Mouse (Mus musculus): ENCODE data around the gene Fahd1. TPM values are rescaled to one million over a fixed set of nuclear protein-coding genes. Genes with fewer than 3 reads are reported as not detected.

The Fahd1 gene
- polyA plus RNA-seq, 1 experiment from 2014 or later = 17.3 TPM

DNA sequence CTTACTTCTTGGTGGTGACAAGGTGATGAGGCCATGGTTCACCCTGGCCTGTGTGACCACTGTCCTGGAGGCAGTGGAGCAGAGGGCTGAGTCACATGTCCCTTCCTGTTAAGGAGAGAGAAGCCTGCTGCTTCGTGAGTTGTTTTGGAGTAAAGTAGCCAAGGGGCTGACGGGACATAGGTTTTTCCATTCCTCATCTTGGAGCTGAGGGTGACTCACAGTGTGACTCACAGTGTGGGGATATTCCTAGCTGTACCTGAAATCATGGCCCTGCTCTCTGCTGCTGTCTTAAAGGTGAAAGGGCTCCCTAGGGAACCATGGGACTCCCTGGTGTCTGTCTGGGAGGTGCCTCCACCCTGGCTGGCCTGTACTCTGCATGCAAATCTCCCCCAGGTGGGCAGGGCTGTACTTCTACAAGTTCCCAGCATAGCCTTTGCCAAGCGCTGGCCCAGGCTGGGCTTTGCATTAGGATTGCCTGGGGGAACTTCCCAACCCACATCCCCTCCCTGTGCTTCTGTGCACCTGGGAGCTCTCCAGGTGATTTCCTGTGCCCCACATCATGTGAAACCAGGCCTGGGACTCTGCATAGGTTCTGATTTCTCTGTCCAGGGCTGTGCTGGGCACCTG lies 5.8 kb upstream of the Fahd1 start:
- WGBS = 75% methylated on average over 3 of the region's 3 CpGs

DNA sequence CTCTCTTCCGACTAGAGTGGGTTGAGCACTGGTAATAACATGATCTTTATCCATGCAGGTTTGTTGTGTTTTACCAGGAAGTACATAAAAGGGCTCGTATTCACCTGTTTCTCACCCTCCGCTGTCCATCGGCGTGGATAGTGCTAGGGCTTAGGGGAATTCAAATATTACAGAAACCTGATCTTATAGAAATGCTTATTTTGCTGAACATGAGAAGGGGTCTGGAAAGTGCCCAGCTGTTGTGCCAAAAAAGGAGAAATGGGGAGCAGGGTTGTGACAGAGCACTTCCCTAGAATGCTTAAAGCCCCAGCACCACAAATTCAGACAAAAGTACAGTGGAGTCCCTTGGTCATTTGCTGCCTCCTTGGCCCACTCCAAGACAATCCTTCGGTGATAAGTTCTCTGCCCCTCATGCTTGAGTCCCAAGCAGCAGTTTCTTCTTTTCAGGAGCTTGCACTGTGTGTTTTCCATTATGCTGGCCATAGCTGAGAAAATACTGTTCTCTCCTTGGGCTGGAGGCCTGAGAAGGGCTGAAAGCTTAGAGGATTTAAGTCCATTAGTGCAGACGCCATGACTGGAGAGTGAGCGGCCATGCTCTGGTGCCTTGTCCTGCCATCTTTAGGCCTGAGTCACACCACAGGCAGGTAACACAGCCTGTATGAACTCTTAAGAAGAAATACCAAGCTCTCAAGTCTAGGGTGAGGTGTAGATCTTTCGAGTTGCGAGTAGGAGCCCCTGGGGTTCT lies 1.4 kb upstream of the Fahd1 start:
- H3K4me3 ChIP-seq (replicated peaks) = peak overlapping the region; percentile 80
- H3K9me3 ChIP-seq = no peaks in the 10 kb centered on the region
- WGBS = 80% methylated on average over 10 of the region's 10 CpGs
- peaks cover 13% of the 10 kb centered on the region for H3K27me3 ChIP-seq
- H3K4me1 ChIP-seq = peaks cover 24% of the 10 kb centered on the region
- peak overlapping the region; percentile 83 for H3K4me2 ChIP-seq
- no peak overlapping the region for H3K27ac ChIP-seq
- H3K9ac ChIP-seq = peak overlapping the region; percentile 71
- no peak for ATAC-seq (ENCODE audit: low FRiP score)
- peaks cover 12% of the 10 kb centered on the region for H3K36me3 ChIP-seq (replicated peaks)

More for the DNA sequence above, 5.8 kb upstream of the Fahd1 start:
- Histone ChIP-seq H3K36me3 (replicated peaks) (peaks cover 29% of the 10 kb centered on the region), H3K27me3 (peaks cover 9% of the 10 kb centered on the region), H3K4me3 (replicated peaks) (no peak overlapping the region), H3K27ac (no peak overlapping the region), H3K9ac (no peak overlapping the region), H3K4me1 (peaks cover 9% of the 10 kb centered on the region), H3K4me2 (no peak overlapping the region), H3K9me3 (no peaks in the 10 kb centered on the region)
- no peak for ATAC-seq (ENCODE audit: low FRiP score)

DNA sequence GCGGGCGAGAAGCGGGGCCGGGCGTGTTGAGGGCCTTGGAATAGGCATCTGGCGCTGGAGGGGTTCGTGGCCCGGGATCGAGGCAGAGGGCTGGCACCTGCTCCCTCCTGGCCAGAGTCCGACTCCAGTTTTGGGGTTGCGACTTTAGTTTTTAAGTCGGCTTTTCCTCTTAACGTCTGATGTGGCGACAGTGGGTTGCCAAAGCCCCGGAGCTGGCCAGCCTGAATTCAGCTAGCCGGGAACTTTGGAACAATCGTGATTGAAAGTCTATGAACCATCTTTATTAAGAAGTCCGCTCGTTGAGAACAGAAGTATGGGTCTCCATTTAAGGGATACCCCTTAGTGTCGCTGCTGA lies 586 bp upstream of the Fahd1 start:
- no peak for ATAC-seq (ENCODE audit: low FRiP score)
- H3K27me3 ChIP-seq = peaks cover 13% of the 10 kb centered on the region
- H3K4me2 ChIP-seq = peak overlapping the region; percentile 83
- H3K4me3 ChIP-seq (replicated peaks) = peak overlapping the region; percentile 80
- no peaks in the 10 kb centered on the region for H3K9me3 ChIP-seq
- H3K4me1 ChIP-seq = peaks cover 24% of the 10 kb centered on the region
- H3K9ac ChIP-seq = peak overlapping the region; percentile 71
- WGBS = 1% methylated on average over 20 of the region's 20 CpGs
- no peak overlapping the region for H3K27ac ChIP-seq
- peaks cover 11% of the 10 kb centered on the region for H3K36me3 ChIP-seq (replicated peaks)

- peak overlapping the region; percentile 83 for H3K4me2 ChIP-seq
- H3K4me3 ChIP-seq (replicated peaks) = peak overlapping the region; percentile 80
- no peaks in the 10 kb centered on the region for H3K9me3 ChIP-seq
- peak overlapping the region; percentile 91 for H3K27ac ChIP-seq
- peaks cover 24% of the 10 kb centered on the region for H3K4me1 ChIP-seq
- H3K9ac ChIP-seq = peak overlapping the region; percentile 71
- under 1% methylated on average over 21 of the region's 21 CpGs for whole genome bisulfite sequencing
- H3K36me3 ChIP-seq (replicated peaks) = peaks cover 8% of the 10 kb centered on the region
- H3K27me3 ChIP-seq = peaks cover 19% of the 10 kb centered on the region
- ATAC-seq (ENCODE audit: low FRiP score) = peak; percentile 63
Measured at GRCm38 (mm10) chr17:24849733-24850064, 465 bp downstream of the Fahd1 start.

DNA sequence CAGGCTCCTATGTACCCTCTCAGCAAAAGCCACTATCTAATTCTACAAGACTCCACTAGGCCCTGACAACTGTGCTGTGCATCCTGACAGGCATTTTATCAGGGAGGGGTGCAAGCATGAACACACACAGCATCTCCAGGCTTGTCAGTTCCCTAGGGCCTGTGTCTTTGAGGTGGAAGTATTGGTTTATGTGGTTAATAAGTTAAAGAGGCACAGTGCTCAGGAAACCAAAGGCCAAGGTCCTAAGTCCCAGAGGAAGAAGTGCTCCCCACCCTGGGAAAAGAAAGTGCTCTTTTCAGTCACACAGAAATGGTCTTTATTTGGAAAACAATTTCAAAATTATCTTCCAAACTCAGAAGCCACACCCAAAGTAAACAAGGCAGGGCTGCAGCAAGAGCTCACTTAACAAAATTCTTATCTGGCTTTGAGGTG lies 1.5 kb downstream of the Fahd1 start:
- Histone ChIP-seq H3K4me3 (replicated peaks) (no peak overlapping the region; the same call in 1 of the 2 replicates), H3K9ac (no peak overlapping the region), H3K4me2 (peak overlapping the region; percentile 83; the same call in 1 of the 2 replicates), H3K9me3 (no peaks in the 10 kb centered on the region), H3K27ac (no peak overlapping the region), H3K4me1 (peaks cover 24% of the 10 kb centered on the region), H3K27me3 (peaks cover 23% of the 10 kb centered on the region), H3K36me3 (replicated peaks) (peaks cover 5% of the 10 kb centered on the region)
- no peak for ATAC-seq (ENCODE audit: low FRiP score)

- WGBS = 94% methylated on average over 1 of the region's 1 CpGs
- Histone ChIP-seq H3K27me3 (peaks cover 29% of the 10 kb centered on the region), H3K4me2 (no peak overlapping the region), H3K9me3 (no peaks in the 10 kb centered on the region), H3K27ac (no peak overlapping the region), H3K36me3 (replicated peaks) (no peaks in the 10 kb centered on the region), H3K4me3 (replicated peaks) (no peak overlapping the region), H3K9ac (no peak overlapping the region), H3K4me1 (peaks cover 24% of the 10 kb centered on the region)
- ATAC-seq (ENCODE audit: low FRiP score) = no peak
Measured at GRCm38 (mm10) chr17:24847386-24847785, 2.8 kb downstream of the Fahd1 start.

DNA sequence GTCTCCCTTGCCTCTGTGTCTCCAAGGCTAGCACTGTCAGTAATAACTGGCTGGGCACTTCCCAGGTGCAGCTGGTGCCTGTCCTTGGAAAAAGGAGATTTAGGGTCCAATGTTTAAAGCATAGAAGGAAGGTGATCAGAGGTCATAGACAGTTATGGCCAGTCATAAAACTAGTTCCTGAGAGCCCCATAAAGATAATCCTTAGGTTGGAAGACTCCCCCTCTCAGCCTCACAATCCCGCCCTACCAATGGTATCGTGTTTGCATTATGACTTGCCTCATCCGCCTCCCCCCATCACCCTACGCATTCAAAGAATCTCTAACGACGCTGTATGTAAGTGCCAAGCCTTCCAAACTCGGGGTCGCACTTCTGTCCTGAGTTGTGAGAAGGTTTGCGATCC lies 5.6 kb downstream of the Fahd1 start:
- Histone ChIP-seq H3K4me1 (peaks cover 12% of the 10 kb centered on the region), H3K4me3 (replicated peaks) (no peak overlapping the region), H3K9ac (no peak overlapping the region), H3K27me3 (peaks cover 32% of the 10 kb centered on the region), H3K36me3 (replicated peaks) (no peaks in the 10 kb centered on the region), H3K27ac (no peak overlapping the region), H3K9me3 (no peaks in the 10 kb centered on the region), H3K4me2 (no peak overlapping the region)
- ATAC-seq (ENCODE audit: low FRiP score) = no peak
- WGBS = 50% methylated on average over 9 of the region's 9 CpGs

DNA sequence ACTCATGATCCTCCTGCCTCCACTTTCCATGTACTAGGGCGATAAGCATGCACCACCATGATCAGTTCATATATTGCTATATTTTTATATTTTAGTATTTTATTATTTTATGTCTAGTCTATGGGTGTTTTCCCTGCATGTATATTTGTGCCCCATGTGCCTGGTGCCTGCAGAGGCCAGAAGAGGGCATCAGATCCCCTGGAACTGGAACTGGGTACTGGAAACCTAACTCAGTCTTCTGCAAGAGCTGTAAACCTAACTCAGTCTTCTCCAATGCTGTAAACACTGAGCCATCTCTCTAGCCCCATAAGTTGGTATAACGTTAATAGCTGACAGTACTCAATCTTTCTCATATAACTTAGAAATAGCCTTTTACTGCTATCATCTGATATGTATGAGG lies 7.5 kb downstream of the Fahd1 start:
- no peaks in the 10 kb centered on the region for H3K36me3 ChIP-seq (replicated peaks)
- H3K27ac ChIP-seq = no peak overlapping the region
- H3K9me3 ChIP-seq = no peaks in the 10 kb centered on the region
- no peak for ATAC-seq (ENCODE audit: low FRiP score)
- H3K4me1 ChIP-seq = no peaks in the 10 kb centered on the region
- H3K4me2 ChIP-seq = no peak overlapping the region
- H3K4me3 ChIP-seq (replicated peaks) = no peak overlapping the region
- H3K9ac ChIP-seq = no peak overlapping the region
- H3K27me3 ChIP-seq = peaks cover 32% of the 10 kb centered on the region
- 69% methylated on average over 2 of the region's 2 CpGs for WGBS

DNA sequence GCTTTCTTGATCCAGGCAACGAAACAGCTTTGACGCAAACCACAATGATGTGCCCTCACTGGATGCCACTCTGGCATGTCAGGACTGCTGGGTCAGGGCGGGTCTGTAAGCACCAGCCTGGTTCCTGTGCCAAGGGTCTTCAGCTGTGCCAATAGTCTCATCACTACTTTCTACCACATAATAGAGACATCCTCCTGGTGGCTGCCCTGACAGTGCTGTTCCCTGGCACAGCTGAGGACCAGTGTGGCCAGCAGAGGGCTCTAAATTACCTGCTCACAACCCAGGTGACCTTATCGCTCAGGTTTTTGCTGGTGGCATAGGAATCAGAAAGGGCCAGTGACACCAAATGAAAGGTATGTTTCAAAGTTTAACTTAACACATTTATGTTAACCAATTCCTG lies 9.0 kb downstream of the Fahd1 start:
- H3K4me2 ChIP-seq = no peak overlapping the region

GRCm38 (mm10) chr17:24840341-24840740 lies 9.8 kb downstream of the Fahd1 start:
- Histone ChIP-seq H3K36me3 (replicated peaks) (no peaks in the 10 kb centered on the region), H3K9ac (no peak overlapping the region), H3K4me2 (no peak overlapping the region), H3K9me3 (no peaks in the 10 kb centered on the region), H3K4me3 (replicated peaks) (no peak overlapping the region), H3K27ac (no peak overlapping the region), H3K27me3 (peaks cover 31% of the 10 kb centered on the region), H3K4me1 (no peaks in the 10 kb centered on the region)
- no peak for ATAC-seq (ENCODE audit: low FRiP score)
- 69% methylated on average over 5 of the region's 5 CpGs for WGBS

More for the DNA sequence above, 9.0 kb downstream of the Fahd1 start:
- H3K36me3 ChIP-seq (replicated peaks) = no peaks in the 10 kb centered on the region
- no peak overlapping the region for H3K9ac ChIP-seq
- no peak overlapping the region for H3K27ac ChIP-seq
- H3K4me3 ChIP-seq (replicated peaks) = no peak overlapping the region
- H3K27me3 ChIP-seq = peaks cover 32% of the 10 kb centered on the region
- 53% methylated on average over 4 of the region's 4 CpGs for WGBS
- H3K9me3 ChIP-seq = no peaks in the 10 kb centered on the region
- no peaks in the 10 kb centered on the region for H3K4me1 ChIP-seq
- no peak for ATAC-seq (ENCODE audit: low FRiP score)

DNA sequence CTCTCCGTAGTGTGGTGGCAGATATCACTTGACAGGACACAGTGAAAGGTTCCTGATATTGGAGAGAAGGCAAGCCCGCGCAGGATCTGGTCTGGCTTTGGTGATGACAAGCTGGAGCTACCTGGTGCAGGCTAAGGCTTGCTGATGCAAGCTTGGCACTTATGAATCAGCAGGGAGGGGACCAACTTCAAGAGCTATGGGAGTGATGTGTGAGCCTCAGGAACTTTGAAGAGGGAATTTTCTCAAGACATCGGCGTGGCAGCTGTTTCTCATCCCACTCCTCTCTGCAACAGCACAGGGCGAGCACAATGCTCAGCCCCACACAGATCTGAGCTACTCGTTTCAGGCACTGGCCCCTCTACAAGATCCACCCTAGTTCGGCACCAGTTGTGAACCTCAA lies 10.3 kb downstream of the Fahd1 start, which contains the start of gene Hagh:
Gene Hagh, plus strand, starts transcription at position 302 of the 400 bp plus-strand sequence.
- 80% methylated on average over 8 of the region's 8 CpGs for WGBS
- Histone ChIP-seq H3K4me1 (no peaks in the 10 kb centered on the region), H3K4me3 (replicated peaks) (no peak within 1 kb of the TSS), H3K27ac (no peak within 1 kb of the TSS), H3K9me3 (no peaks in the 10 kb centered on the region), H3K27me3 (peaks cover 26% of the 10 kb centered on the region), H3K36me3 (replicated peaks) (no peaks in the 10 kb centered on the region), H3K9ac (no peak within 1 kb of the TSS), H3K4me2 (no peak within 1 kb of the TSS)
- ATAC-seq (ENCODE audit: low FRiP score) = no peak

- Histone ChIP-seq H3K9me3 (no peaks in the 10 kb centered on the region), H3K4me2 (no peak overlapping the region), H3K27me3 (peaks cover 9% of the 10 kb centered on the region), H3K4me3 (replicated peaks) (no peak overlapping the region), H3K27ac (no peak overlapping the region), H3K4me1 (no peaks in the 10 kb centered on the region), H3K36me3 (replicated peaks) (no peaks in the 10 kb centered on the region), H3K9ac (no peak overlapping the region)
- WGBS = 60% methylated on average over 3 of the region's 3 CpGs
- ATAC-seq (ENCODE audit: low FRiP score) = no peak
Measured at GRCm38 (mm10) chr17:24821351-24822280, 28.5 kb downstream of the Fahd1 start.
